Mouse (Mus musculus) stomach, embryonic 14.5 days (tissue): ENCODE measurements around the gene Macf1. TPM values are rescaled to one million over a fixed set of nuclear protein-coding genes. Genes with fewer than 3 reads are reported as not detected.

Experiments
- ATAC-seq: fragments of 200-750 bp; cut with Nextera tagmentation; 2 replicates; pipeline ENCODE4 v1.8.0; 2017; ENCODE audit warnings: low read depth, moderate TSS enrichment; ENCODE audit not compliant: insufficient number of reproducible peaks, insufficient read depth, low FRiP score
- H3K27ac ChIP-seq: fragments of 300-500 bp; sonication (generic); 2 replicates; pipeline ENCODE4 v1.5.1; 2014; ENCODE audit warnings: mild to moderate bottlenecking, low read length, moderate library complexity, mixed read lengths
- H3K27me3 ChIP-seq: fragments of 300-500 bp; sonication (generic); 2 replicates; pipeline ENCODE4 v1.6.1; 2014; ENCODE audit warnings: low read length, control low read depth, mixed read lengths; ENCODE audit not compliant: control insufficient read depth, insufficient read depth
- H3K36me3 ChIP-seq: fragments of 300-500 bp; sonication (generic); 2 replicates; pipeline ENCODE4 v1.6.1; 2014; ENCODE audit warnings: mild to moderate bottlenecking, control low read depth, low read length, moderate library complexity, mixed read lengths; ENCODE audit not compliant: control insufficient read depth, insufficient read depth
- H3K4me1 ChIP-seq: fragments of 300-500 bp; sonication (generic); 2 replicates; pipeline ENCODE4 v1.6.1; 2014; ENCODE audit warnings: low read length, control low read depth, mixed read lengths; ENCODE audit not compliant: control insufficient read depth, insufficient read depth
- H3K4me2 ChIP-seq: fragments of 300-500 bp; sonication (generic); replicated peaks from 2 replicates; pipeline ENCODE4 v1.6.1; 2014; ENCODE audit warnings: low read depth, low read length, control low read depth
- H3K4me3 ChIP-seq: fragments of 300-500 bp; sonication (generic); 2 replicates; pipeline ENCODE4 v1.5.1; 2014; ENCODE audit warnings: low read depth, low read length, control low read depth
- H3K9ac ChIP-seq: fragments of 300-500 bp; sonication (generic); replicated peaks from 2 replicates; pipeline ENCODE4 v1.6.1; 2014; ENCODE audit warnings: low read depth, mild to moderate bottlenecking, control low read depth, low read length, moderate library complexity, mixed read lengths
- H3K9me3 ChIP-seq: fragments of 300-500 bp; sonication (generic); 2 replicates; pipeline ENCODE4 v1.6.1; 2016; ENCODE audit warnings: low read depth, low read length, control low read depth; ENCODE audit not compliant: control insufficient read depth
- WGBS: fragments of 180-500 bp; shearing (Covaris S2); extraction: QIAGEN DNeasy Blood & Tissue Kit; methylation state at CpG from one replicate; pipeline ENCODE4 v1.1.7; 2014; 5-methylcytosine and 5-hydroxymethylcytosine counted together
- polyA plus RNA-seq: library from polyadenylated mRNA; unstranded; fragments of >200 nt; fragmentation: Nextera tagmentation; extraction: Ambion mirVana; gene quantifications from 2 replicates; pipeline ENCODE4 v1.2.1, GENCODE M21; 2014

The Macf1 gene
- polyA plus RNA-seq, 1 experiment from 2014 or later = 86.9 TPM

DNA sequence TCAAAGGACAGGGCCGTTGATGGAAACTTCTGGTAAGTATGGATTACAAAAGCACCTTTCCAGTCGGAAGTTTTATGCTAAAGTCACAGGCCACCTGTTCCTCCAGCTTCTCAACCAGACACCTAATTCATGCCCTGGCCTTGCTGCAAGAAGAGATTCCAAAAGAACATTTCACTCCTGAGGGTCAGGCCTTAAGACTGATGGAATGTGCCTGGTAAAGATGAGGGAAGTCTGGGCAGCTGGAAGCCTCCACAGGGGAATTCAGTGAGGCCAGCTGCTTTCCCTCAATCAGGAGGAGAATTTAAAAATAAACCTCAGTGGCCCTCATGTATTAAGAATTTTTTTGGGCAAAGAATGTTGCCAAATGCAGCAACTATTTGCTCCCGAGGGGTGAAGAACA is 90.5 kb downstream of the Macf1 start:
- Histone ChIP-seq H3K36me3 (no peaks in the 10 kb centered on the region), H3K4me3 (no peak overlapping the region), H3K27me3 (no peaks in the 10 kb centered on the region), H3K4me1 (peaks cover 32% of the 10 kb centered on the region), H3K9me3 (no peaks in the 10 kb centered on the region), H3K27ac (peak overlapping the region; percentile 72; the same call in 1 of the 2 replicates), H3K9ac (no peak overlapping the region), H3K4me2 (no peak overlapping the region)
- no peak for ATAC-seq
- 17% methylated on average over 3 of the region's 3 CpGs for WGBS

GRCm38 (mm10) chr4:123592046-123592445 is 92.1 kb downstream of the Macf1 start:
- no peaks in the 10 kb centered on the region for H3K36me3 ChIP-seq
- H3K27me3 ChIP-seq = no peaks in the 10 kb centered on the region
- WGBS = 79% methylated on average over 5 of the region's 5 CpGs
- H3K27ac ChIP-seq = no peak overlapping the region
- H3K4me1 ChIP-seq = peaks cover 32% of the 10 kb centered on the region
- no peak overlapping the region for H3K4me3 ChIP-seq
- H3K4me2 ChIP-seq = no peak overlapping the region
- H3K9ac ChIP-seq = no peak overlapping the region
- ATAC-seq = no peak
- no peaks in the 10 kb centered on the region for H3K9me3 ChIP-seq

GRCm38 (mm10) chr4:123591026-123591635 is 93.0 kb downstream of the Macf1 start:
- no peaks in the 10 kb centered on the region for H3K36me3 ChIP-seq
- no peak overlapping the region for H3K4me3 ChIP-seq
- no peak overlapping the region for H3K4me2 ChIP-seq
- H3K27ac ChIP-seq = no peak overlapping the region
- no peaks in the 10 kb centered on the region for H3K27me3 ChIP-seq
- peaks cover 32% of the 10 kb centered on the region for H3K4me1 ChIP-seq
- H3K9ac ChIP-seq = no peak overlapping the region
- WGBS = 78% methylated on average over 4 of the region's 4 CpGs
- H3K9me3 ChIP-seq = no peaks in the 10 kb centered on the region
- no peak for ATAC-seq

GRCm38 (mm10) chr4:123589496-123589895 is 94.7 kb downstream of the Macf1 start:
- H3K27ac ChIP-seq = peak overlapping the region; percentile 28; the same call in 1 of the 2 replicates
- no peak for ATAC-seq
- peaks cover 22% of the 10 kb centered on the region for H3K4me1 ChIP-seq
- no peaks in the 10 kb centered on the region for H3K36me3 ChIP-seq
- H3K9ac ChIP-seq = no peak overlapping the region
- H3K9me3 ChIP-seq = no peaks in the 10 kb centered on the region
- no peak overlapping the region for H3K4me3 ChIP-seq
- H3K4me2 ChIP-seq = no peak overlapping the region
- WGBS = 71% methylated on average over 3 of the region's 3 CpGs
- no peaks in the 10 kb centered on the region for H3K27me3 ChIP-seq

DNA sequence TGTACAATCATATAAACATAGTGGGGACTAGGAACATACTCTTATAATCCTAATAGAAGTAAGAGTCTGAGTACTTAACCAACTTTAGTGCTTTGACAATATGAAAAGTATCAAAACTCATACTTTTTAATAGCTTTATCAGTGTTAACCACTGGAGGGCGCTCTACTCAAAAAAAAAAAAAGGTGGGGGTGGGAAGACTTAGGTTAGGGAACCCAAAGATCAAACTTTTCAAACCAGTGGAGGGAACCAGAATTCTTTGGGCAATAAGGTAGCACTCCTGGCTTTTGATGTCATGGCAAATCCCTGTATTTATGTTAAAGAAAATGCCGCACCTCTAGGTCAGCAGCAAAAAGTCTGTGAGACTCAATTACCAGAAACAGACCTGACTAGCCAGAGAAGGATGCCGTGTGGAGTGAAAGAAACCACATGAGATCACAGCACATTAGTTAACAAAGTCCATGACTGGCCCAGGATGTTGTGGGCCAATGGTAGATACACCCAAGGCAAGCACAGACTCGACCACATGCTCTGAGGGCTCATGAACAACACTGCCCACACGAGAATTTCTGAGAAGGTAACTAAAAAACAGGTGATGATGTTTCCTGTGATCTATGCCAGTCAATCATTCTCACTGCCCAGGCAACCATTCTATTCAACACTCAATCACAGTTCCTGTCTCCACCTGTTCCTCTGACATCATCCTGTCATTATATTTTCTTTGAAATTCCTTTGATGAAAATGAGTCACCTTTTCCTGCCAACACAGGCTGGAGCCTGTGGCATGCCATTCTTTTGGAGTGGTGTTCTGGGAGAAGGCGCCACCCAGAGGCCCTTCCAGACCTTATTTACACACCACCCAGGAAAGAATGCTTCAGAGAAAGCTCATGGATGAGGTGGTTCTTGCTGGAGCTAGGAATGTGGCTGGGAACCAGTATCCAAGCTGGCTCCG is 95.5 kb downstream of the Macf1 start:
- WGBS = 16% methylated on average over 7 of the region's 7 CpGs
- no peaks in the 10 kb centered on the region for H3K27me3 ChIP-seq
- H3K36me3 ChIP-seq = no peaks in the 10 kb centered on the region
- H3K4me2 ChIP-seq = no peak overlapping the region
- no peaks in the 10 kb centered on the region for H3K9me3 ChIP-seq
- ATAC-seq = peak; percentile 46; the same call in 1 of the 2 replicates
- no peak overlapping the region for H3K9ac ChIP-seq
- no peak overlapping the region for H3K4me3 ChIP-seq
- H3K27ac ChIP-seq = peak overlapping the region; percentile 28; the same call in 1 of the 2 replicates
- H3K4me1 ChIP-seq = peaks cover 14% of the 10 kb centered on the region; the same call in 1 of the 2 replicates

DNA sequence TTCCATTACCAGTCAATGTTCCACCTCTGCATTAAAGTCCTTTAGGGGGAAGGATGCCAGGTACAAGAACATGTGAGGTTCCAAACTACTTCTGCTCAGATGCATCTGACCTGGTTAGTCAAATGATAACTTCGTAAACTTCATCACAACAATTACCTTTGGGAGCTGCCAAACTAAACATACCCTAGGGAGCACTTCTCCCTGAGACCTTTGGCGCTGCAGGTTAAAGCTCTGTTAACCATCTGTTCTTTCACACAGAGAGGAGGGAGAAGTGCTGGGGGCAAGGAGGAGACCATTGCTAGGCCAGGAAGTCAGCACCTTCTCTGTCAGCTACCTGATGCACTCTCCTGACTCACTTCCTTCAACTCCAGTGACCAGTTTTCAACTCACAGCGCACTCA is 96.5 kb downstream of the Macf1 start:
- H3K9ac ChIP-seq = no peak overlapping the region
- H3K27ac ChIP-seq = no peak overlapping the region
- no peaks in the 10 kb centered on the region for H3K36me3 ChIP-seq
- H3K4me3 ChIP-seq = no peak overlapping the region
- no peak overlapping the region for H3K4me2 ChIP-seq
- no peaks in the 10 kb centered on the region for H3K9me3 ChIP-seq
- 82% methylated on average over 3 of the region's 3 CpGs for WGBS
- 0 out of 2 replicates have a peak, but pooled peaks cover 9% of the 10 kb centered on the region for H3K4me1 ChIP-seq
- no peak for ATAC-seq
- no peaks in the 10 kb centered on the region for H3K27me3 ChIP-seq

GRCm38 (mm10) chr4:123584720-123585093 is 99.5 kb downstream of the Macf1 start:
- Histone ChIP-seq H3K9me3 (no peaks in the 10 kb centered on the region), H3K27me3 (no peaks in the 10 kb centered on the region), H3K4me3 (no peak overlapping the region), H3K4me1 (0 out of 2 replicates have a peak, but pooled peaks cover 5% of the 10 kb centered on the region), H3K36me3 (no peaks in the 10 kb centered on the region), H3K9ac (no peak overlapping the region), H3K4me2 (no peak overlapping the region), H3K27ac (no peak overlapping the region)
- no peak for ATAC-seq
- WGBS = 46% methylated on average over 3 of the region's 3 CpGs

- Histone ChIP-seq H3K36me3 (no peaks in the 10 kb centered on the region), H3K27me3 (no peaks in the 10 kb centered on the region), H3K9me3 (no peaks in the 10 kb centered on the region), H3K27ac (no peak overlapping the region), H3K4me2 (no peak overlapping the region), H3K4me1 (0 out of 2 replicates have a peak, but pooled peaks cover 3% of the 10 kb centered on the region), H3K9ac (no peak overlapping the region), H3K4me3 (no peak overlapping the region)
- ATAC-seq = no peak
- 29% methylated on average over 8 of the region's 8 CpGs for WGBS
Measured at GRCm38 (mm10) chr4:123584084-123584719, 100.0 kb downstream of the Macf1 start.
